Mouse (Mus musculus): Measurements from ENCODE around the gene Tet3.

The Tet3 gene

GRCm38 (mm10) chr6:83413686-83414085 lies 45.2 kb downstream of the Tet3 start:
- DNase-seq (ENCODE audit: low spot score): no peak

GRCm38 (mm10) chr6:83412854-83413401 lies 46.0 kb downstream of the Tet3 start:
- peak; percentile 82 for DNase-seq (ENCODE audit: low spot score)

- DNase-seq (ENCODE audit: low spot score): peak; percentile 22
These were observed 46.5 kb downstream of the Tet3 start for GRCm38 (mm10) chr6:83412362-83412853.

- no peak for DNase-seq (ENCODE audit: low spot score)
These were observed 47.1 kb downstream of the Tet3 start for GRCm38 (mm10) chr6:83411635-83412361.

GRCm38 (mm10) chr6:83410046-83410706 lies 48.7 kb downstream of the Tet3 start:
- no peak for DNase-seq (ENCODE audit: low spot score)

- DNase-seq (ENCODE audit: low spot score): peak; percentile 62
These were observed 50.4 kb downstream of the Tet3 start for GRCm38 (mm10) chr6:83408510-83408909.

GRCm38 (mm10) chr6:83405511-83406064 lies 53.3 kb downstream of the Tet3 start:
- DNase-seq (ENCODE audit: low spot score): no peak

GRCm38 (mm10) chr6:83404571-83404970 lies 54.3 kb downstream of the Tet3 start:
- no peak for DNase-seq (ENCODE audit: low spot score)

GRCm38 (mm10) chr6:83403481-83403880 lies 55.4 kb downstream of the Tet3 start:
- no peak for DNase-seq (ENCODE audit: low spot score)

- DNase-seq (ENCODE audit: low spot score): no peak
These were observed 59.1 kb downstream of the Tet3 start for GRCm38 (mm10) chr6:83399790-83400189.

GRCm38 (mm10) chr6:83397728-83398127 lies 61.2 kb downstream of the Tet3 start:
- DNase-seq (ENCODE audit: low spot score): no peak

- DNase-seq (ENCODE audit: low spot score): no peak
These were observed 62.2 kb downstream of the Tet3 start for GRCm38 (mm10) chr6:83396711-83397110.

- DNase-seq (ENCODE audit: low spot score): no peak
These were observed 63.2 kb downstream of the Tet3 start for GRCm38 (mm10) chr6:83395544-83396229.

- no peak for DNase-seq (ENCODE audit: low spot score)
These were observed 64.8 kb downstream of the Tet3 start for GRCm38 (mm10) chr6:83394122-83394521.

GRCm38 (mm10) chr6:83392166-83392780 lies 66.6 kb downstream of the Tet3 start:
- peak; percentile 31 for DNase-seq (ENCODE audit: low spot score)

GRCm38 (mm10) chr6:83385569-83386090 lies 73.3 kb downstream of the Tet3 start:
- no peak for DNase-seq (ENCODE audit: low spot score)

- no peak for DNase-seq (ENCODE audit: low spot score)
These were observed 77.1 kb downstream of the Tet3 start for GRCm38 (mm10) chr6:83381510-83382491.

GRCm38 (mm10) chr6:83373704-83374300 lies 85.1 kb downstream of the Tet3 start:
- DNase-seq (ENCODE audit: low spot score): no peak

GRCm38 (mm10) chr6:83371350-83371749 lies 87.5 kb downstream of the Tet3 start:
- DNase-seq (ENCODE audit: low spot score): no peak
